Mouse (Mus musculus): ENCODE results near the gene Pold3.

Pold3 gene

DNA sequence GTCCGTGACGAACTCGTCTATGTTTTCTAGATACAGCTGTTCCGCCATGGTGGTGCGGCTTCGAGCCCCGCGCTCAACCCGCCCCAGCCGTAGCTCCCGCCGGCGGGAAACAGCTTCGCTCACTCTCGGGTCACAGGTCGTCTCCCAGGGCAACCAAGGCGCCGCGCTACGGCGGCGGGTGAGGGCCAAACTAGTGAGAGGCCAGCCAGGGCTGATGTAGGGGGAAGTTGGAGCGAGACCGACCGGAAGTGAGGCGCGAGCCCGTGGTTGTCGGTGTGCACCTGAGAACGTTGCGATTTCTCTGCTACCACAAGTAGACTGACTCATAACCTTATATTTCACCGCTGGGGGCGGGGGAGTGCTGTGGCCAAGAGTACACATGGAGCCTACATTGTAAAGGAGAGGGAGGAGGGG is at the start of gene Pold3:
Gene Pold3, minus strand, starts transcription at position 190 of the 414 bp plus-strand sequence.
- peak; percentile 89 for DNase-seq (ENCODE audit: low spot score)

DNA sequence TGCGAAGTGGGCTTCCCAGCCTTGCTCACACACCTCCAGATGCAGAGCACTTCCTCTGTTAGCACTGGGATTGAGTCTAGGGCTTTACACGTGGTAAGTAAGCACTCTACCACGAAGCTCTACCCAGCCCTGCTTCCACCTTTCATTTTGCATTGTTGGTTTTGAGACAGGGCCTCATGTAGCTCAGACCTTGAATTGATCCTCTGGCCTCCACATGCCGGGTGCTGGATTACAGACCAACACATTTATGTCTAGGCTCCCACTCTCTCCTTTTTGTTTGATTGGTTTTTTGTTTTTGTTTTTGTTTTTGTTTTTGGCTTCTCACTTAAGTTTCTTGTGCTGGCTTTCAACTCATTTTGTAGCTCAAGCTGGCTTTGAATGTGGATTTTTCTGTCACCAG is 49.4 kb upstream of the Pold3 start:
- no peak for DNase-seq (ENCODE audit: low spot score)

DNA sequence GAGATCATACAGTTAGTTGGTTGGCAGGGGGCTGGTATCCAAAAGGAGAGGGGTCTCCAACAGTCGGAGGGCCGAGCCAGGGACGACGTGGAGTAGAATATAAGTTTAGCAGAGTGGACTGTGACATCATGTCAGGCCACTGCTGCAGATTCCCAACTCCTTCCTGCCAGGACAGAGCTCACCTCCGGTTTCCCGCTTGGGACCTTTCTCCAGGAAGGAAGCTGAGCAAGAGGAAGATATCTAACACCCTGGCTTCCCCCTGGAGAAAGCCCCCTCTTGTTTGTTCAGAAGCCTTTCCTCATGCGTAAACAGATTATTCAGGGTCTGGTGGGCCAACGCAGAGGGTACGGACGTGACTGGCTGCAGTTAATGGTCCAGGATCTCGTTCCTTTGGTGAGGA is 47.3 kb upstream of the Pold3 start:
- DNase-seq (ENCODE audit: low spot score) = no peak

DNA sequence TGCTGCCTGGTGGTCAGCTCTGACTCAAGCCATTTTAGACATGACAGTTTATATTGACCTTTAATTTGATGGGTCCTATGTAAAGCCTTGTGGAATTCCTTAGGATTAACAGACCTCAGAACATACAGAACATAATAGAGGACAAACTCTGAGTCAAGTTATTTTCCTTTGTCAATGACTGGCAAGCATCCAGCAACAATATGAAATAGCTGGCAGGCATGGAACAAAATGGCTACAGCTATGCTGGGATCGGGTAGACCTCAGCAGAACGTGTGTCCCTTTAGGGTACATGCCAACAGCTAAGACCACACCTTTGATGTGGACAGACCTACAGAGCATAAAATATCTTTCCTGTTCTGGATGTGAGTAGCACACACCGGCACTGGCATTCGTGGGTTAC is 42.1 kb upstream of the Pold3 start:
- DNase-seq (ENCODE audit: low spot score) = peak; percentile 50

DNA sequence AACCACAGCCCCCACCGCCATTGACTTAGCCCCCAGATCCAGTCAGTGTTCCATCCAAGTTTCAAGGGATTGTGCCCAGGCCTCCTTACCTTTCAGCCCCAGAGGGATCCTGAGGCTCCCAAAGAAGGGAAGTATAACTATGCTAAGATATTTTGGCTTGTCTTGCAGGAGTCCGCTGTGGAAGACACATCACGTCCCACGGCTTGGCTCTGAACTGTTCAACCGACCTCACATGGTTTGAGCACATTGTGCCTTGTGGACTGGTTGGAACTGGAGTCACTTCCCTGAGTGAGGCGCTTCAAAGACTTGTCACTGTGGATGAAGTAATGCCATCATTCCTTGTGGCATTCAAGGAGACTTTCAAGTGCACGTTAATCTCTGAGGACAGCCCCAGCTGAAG is 38.6 kb upstream of the Pold3 start:
- no peak for DNase-seq (ENCODE audit: low spot score)

DNA sequence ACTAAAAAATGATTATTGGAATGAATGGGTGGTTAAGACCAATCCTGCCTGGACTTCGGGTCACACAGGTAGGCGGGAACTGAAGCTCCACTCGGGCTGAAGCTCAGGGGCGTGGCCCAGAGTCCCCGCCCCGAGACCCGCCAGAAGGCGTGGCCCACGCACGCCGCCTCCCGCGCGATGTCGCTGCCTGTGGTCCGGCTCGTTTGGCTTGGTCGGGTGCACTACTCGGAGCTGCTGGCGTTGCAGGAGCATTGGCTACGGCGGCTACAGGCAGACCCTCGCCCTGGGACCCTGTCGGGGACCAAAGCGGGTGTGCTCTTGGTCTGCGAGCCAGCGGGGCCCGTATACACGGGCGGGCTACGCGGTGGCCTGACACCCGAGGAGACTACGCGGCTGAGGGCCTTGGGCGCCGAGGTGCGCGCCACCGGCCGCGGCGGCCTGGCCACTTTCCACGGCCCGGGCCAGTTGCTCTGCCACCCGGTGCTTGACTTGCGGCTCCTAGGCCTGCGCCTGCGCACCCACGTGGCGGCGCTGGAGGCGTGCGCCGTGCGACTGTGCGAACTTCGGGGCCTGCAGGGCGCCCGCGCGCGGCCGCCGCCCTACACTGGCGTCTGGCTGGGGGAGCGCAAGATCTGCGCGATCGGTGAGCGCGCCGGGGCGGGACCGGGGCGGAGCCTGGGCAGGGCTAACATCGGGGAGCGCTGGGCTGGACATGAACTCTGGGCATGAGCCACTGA is 37.9 kb upstream of the Pold3 start, which contains the start of gene Lipt2:
Gene Lipt2, plus strand, starts transcription at position 173 of the 737 bp plus-strand sequence.
- peak; percentile 91 for DNase-seq (ENCODE audit: low spot score)

DNA sequence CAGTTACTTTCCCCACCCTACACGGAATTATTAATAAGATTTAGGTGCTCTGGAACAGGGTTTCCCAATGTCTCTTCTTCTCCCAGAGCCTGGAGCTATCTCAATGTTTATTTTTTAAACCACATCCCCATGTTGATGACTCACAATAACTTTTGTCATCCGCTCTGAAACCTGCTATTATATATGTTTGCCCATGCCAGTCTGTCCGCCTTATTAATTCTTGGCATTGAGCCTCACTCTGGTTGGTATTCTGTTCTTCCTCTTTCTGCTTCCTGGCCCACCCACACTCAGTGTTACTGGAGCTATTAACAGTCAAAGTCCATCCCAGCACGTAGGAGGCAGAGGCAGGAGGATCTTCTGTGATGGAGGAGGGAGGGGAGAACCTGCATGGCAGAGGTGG is 36.3 kb upstream of the Pold3 start:
- DNase-seq (ENCODE audit: low spot score) = no peak

DNA sequence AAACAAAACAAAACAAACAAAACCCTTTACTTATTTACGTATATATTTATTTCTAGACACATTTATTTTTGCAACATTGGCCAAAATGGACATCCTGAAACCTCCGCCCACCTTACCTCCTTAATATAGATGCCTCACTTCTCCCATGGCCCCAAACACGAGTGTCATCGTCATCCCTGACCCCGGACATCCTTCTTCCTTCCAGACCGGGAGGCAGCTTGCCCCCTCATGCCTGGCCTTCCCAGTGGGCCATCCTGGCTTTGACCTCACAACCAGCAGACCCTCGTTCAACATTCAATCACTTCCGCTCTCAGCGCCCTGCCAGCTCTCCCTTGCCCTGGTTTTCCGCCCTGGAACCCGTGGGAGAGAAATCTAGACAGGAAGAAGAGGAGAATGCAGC is 29.3 kb upstream of the Pold3 start:
- DNase-seq (ENCODE audit: low spot score) = no peak

DNA sequence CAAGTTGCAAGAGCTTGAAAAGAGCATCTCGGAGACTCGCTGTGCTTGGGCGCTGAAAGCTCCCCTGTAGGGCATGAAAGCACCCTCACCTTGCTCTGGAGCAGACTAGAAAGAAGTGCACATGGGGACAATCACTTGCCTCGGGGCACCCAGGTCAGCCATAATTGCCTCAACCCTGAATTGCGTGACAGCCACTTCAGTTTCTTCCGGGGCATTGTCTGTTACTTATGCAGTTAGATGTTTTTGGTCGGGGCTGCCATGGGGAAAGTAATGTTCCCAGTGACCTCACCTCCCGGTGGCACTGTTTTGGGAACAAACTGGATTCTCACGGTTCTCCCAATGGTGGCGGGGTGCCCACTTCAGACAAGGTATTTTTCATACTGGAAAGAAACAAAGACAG is 28.7 kb upstream of the Pold3 start:
- no peak for DNase-seq (ENCODE audit: low spot score)

DNA sequence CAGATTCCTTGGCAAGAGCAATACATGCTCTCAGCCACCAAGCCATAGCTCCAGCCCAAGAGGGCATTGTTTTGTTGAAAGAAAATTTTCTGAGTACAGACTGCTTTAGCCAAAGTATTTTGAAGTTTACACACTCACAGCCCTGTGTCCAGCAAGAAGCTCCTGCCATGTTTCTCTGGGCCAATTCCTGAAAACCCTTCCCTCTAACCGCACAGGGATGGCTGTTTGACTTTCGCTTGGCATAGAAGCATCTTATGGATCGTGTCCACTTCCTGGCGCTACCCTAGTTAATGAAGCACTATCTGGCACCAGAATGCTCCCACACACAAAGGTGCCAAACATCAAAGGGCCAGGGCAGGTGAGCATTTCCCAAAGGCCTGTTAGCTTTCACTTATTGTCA is 27.2 kb upstream of the Pold3 start:
- no peak for DNase-seq (ENCODE audit: low spot score)

DNA sequence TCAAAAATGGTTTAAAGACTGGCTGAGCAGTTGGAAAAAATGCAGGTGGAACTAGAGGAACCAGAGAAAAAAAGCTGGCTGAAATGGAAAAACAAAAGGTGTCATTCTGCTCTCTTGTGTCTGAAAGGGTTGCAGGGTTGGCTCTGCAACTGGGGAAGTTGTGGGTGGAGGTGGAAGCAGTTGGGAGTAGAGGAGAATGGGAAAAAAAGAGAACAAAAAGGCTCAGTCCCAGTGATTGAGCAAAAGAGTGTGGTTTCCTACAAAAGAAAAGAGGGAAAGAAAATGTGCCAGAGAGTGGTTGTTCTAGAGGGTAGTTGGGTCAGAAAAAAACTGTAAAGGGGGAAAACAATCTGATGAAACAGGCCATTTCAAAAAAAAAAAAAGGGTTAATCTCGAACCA is 19.2 kb upstream of the Pold3 start:
- DNase-seq (ENCODE audit: low spot score) = no peak

DNA sequence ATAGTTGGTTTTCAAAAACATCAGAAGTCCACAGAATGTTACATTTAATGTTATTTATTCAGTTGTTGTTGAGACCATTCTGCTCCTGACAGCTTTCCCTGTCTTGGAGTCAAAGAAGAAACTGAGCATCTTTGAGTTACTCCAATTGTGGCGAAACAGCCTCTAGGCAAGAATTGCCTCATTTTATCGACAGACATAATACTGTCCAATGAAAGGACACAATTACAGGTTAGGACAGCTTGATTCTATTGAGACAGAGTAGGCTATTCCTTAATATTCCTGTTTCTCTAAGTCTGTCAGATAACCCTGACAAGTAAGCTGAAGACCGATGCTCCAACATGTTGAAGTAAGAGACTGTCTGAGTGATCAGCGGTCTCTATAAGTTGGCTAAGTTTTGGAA is 16.7 kb upstream of the Pold3 start:
- no peak for DNase-seq (ENCODE audit: low spot score)

DNA sequence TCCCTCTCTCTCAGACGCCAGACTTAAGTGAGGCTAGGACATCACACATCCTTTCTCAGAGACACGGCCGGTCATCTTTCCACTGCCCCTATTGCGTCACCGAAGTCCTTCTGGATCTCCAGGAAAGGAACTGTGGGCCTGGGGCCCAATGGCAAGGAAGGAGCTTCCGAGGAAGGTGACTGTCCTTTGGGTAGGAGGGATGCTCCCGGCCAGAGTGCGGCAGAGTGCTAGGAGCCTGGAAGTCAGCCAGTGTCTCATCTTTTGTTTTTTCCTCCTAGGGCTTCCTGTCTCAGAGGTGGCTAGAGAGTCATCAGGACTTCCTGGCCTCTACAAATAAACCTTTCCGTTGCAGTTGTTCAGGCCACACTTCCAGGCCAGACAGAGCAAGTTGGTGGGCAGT is 15.7 kb upstream of the Pold3 start:
- DNase-seq (ENCODE audit: low spot score) = no peak

DNA sequence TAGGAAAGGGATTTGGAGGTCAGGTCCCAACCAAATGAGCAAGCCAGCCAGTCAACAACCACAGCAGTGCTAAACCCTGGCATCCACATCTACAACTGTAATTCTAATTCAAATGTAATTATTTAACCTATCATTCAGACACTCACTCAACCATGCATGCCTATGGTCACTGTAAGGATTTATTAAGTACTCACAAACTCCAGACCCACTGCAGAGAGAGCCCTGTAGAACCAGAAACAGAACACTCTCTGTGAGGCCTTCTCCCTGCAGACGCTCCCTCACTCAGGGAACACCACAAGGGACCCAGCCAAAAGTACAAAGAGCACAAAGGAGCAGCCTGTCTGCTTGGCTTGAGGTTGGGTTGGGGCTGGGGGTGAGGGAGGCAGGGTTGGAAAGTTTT is 11.0 kb upstream of the Pold3 start:
- no peak for DNase-seq (ENCODE audit: low spot score)

DNA sequence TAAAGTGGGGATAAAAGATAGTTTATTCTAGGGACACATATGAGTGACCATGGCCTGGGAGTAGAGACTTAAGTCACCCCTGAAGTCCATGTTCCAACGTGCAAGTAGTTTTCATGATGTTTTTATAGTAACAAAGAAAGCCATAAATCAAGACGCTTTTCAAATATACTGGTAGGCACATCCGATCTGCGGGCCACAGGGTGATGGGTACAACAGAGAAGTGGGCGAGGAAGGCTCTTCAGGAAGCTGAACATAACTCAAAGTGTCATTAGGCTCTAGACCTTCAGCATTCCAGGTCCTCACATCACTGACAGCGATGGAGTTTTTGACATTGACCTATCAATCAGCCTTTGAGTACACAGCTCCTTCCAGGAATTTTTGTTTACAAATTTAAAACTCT is 9.2 kb upstream of the Pold3 start:
- DNase-seq (ENCODE audit: low spot score) = no peak

DNA sequence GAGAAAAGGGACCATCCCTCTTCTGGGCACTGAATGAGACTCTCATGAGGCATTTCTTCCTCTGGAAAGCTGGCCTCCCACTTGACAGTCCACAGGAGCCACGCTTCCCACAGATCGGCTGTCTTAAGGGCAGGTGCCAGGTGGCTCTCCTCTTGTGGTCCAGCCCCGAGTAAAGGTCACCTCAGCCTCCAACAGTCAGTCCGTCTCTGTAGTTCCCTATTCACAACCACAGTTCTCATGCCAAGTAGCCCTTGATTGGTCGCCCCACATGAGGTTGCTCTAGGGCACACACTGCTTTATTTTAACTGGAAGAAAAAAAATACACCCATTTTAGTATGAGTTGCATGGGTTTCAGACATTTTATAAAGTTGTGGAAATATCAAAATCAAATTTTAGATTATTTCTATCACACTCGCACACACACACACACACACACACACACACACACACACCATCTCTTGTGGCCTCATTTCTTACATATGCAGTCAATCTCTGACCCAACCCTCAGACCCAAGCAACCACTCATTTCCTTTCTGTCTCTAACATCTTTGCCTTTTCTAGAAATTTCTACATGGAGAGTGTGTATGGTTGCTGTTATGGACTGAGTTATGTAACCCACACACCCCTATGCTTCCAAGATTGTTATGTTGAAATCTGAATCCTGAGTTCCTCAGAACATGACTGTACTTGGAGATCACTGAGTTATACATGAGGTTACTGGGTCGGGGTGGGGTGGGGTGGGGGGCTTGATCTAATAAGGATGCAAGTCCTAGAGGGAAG is 7.1 kb upstream of the Pold3 start:
- DNase-seq (ENCODE audit: low spot score) = no peak

DNA sequence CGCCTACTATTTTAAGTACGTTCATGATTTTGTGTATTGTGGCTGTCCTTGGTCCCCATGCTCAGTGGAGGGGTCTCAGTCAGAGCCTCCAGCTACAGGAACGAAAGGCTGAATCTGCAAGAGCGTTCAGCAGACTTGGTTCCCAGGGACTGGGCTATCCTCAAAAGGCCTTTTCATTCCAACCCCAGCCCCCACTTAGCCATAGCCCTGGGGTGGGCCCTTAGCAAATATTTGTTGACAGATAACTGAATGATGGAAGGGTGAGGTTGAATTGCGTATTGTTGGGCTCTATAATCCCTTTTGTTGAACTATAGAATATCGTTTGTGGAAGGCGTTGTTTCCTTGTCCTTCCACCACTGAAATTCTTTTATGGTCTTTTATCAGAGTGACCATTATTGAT is 5.1 kb upstream of the Pold3 start:
- no peak for DNase-seq (ENCODE audit: low spot score)

DNA sequence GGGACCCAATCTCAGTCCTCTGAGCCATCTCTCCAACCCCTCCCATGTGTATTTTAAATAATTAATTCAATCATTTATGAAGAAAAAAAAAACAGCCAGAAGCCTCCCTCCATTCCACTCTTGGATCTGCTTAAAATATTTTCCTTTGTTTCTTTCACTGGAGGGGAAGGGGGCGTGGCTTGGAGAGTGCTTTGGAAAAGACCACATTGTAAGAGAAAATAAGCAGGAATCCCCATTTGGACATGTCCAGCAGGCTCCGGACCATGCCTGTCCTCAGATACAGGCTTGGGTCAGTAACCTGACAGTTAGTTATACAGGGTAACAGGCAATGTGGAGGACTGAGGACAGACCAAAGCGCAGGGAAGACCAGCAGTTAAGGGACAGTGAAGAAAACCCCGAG is 3.8 kb upstream of the Pold3 start:
- no peak for DNase-seq (ENCODE audit: low spot score)

DNA sequence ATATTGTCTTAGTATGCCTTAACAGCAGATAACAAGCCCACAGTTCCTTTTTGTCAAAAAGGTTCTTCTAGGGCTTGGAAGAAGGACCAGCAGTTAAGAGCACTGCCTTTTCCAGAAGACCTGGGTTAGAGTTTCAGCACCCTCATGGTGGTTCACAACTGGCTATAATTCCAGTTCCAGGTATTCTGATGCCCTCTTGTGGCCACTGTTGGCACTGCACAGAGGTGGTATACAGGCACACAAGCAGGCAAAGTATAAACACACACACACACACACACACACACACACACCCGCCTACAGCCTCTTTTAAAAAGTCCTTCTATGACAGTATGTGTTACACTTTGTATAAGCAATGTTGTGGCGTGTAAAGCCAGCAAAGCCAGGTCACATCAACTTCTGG is 2.8 kb upstream of the Pold3 start:
- peak; percentile 13 for DNase-seq (ENCODE audit: low spot score)

DNA sequence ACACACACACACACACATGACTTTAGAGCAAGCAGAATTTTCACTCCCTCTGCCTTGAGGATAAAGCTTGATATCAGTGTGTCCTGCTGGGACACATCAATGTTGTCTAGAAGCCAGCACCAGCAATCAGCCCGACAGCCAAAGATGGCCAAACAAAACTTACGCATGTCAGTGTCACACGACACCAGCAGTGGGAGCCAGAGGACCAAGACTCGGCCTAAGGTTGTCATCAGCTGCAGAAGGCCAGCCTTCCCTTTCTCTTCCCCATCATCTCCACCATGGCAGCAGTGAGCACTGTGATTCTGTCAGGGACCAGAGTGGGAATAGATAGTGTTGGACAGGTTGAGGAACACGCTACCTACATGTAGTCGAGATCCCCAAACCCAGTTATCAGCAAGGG is 2.1 kb upstream of the Pold3 start:
- peak; percentile 63 for DNase-seq (ENCODE audit: low spot score)

DNA sequence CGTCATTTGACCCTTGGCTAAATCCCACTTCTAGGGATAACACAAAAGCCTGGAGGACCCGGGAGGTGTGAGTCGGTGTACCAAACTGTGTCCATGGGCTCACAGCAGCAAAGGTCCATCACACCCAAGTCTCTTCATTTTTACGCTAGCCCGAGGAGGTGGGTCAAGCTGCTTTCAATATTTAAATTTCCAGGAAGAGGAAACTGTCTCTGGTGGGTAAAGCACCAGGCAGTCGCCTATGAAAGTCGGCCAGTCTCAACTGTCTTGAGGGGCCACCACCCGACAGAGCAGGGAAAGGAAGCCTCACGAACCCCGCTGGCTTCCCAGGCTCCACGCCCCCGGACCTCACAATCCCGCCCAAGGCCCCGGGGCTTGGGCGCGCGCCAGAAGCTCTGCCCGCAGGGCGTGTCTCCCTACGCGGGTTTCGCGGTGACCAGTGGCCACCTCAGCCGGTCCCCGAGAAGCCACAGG is 539 bp downstream of the Pold3 start:
- peak; percentile 52 for DNase-seq (ENCODE audit: low spot score)

DNA sequence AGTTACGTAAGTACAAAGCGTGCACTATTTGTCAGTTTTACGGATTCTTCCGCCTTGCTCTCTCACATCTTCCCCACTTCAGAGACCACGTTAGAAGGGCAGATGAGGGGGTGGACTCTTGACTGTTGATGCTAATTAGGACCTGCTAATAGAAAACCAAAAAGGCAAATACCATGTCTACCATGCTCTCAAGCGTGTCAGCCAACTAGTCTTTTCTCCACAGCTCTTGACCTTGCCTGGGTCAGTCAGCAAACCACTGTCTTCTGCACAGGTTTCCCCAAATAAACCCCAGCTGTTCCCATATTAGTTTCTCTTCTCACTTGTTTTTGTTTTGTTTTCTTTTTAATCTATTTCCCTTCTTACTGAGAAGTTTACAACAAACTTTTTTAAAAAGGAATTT is 7.1 kb downstream of the Pold3 start:
- DNase-seq (ENCODE audit: low spot score) = no peak

DNA sequence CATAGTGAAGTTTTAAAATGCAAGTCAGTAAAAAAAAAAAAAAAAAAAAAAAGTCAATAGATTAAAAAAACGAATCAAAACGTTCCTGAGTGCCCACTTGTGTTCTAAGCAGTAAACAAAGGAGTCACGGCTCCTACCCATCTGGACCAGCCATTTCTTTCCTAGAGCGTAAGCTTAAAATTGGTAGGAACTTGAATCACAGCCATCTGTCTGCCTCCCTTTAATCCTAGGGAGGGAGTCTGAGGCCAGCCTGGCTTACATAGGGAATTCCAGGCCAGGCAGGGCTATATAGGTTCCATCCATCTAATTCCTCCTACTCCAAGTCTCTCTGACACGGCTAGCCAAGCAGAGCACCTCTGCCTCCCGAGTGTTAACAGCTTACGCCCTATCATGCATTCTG is 7.5 kb downstream of the Pold3 start:
- no peak for DNase-seq (ENCODE audit: low spot score)

DNA sequence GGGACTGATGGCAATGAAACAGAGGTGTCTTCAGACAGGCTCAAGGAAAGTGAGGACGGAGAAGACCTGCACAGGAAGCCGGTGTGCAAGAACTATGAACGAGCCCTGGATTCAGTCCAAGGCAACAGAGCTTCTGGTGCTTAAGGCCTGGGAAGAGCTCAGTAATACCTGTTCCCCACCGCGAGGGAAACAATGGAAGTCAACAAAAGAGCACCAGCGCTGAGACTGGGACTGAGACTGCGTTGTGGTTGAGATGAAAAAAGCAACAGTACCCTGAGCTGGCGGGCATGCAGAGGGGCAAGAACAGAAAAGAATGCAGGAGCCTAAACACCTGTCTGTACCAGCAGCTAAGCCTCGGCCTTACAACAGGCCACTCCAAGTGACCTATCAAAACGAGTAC is 9.9 kb downstream of the Pold3 start:
- DNase-seq (ENCODE audit: low spot score) = no peak

Data from adipocyte (in vitro differentiated cells).